ENCODE assay signal across 19 mouse cellular contexts in genomic region chr1:134706549-134706948, GRCm38 (mm10).
"Had no signal": no experiment of that assay in that cellular context is flagged by ENCODE, and none has a peak within 500 bp of the region (broad histone marks: within the 10 kb centered on the region; RNA-seq: fewer than 3 reads in every experiment).

No protein-coding gene starts in this region.

- H3K4me2 ChIP-seq: lung, embryonic 15.5 days; neural tube, embryonic 13.5 days; neural tube, embryonic 15.5 days had no signal

- H3K9me3 ChIP-seq: lung, embryonic 15.5 days; midbrain, embryonic 10.5 days; neural tube, embryonic 13.5 days; neural tube, embryonic 15.5 days had no signal

- DNase-seq: liver, postnatal 0 days; lung, adult 2 months; lung, postnatal 4 days; midbrain, embryonic 14.5 days; retina, postnatal 1 day; right cerebral cortex, adult 18-20 months; right cerebral cortex, postnatal 25 days; right cerebral cortex, postnatal 4 days; spleen, adult 18-20 months; thymus, adult 18-20 months; thymus, postnatal 14 days; thymus, postnatal 36 days had no signal

- H3K4me3 ChIP-seq: lung, embryonic 15.5 days; midbrain, embryonic 10.5 days; myocyte; neural tube, embryonic 13.5 days; neural tube, embryonic 15.5 days had no signal

- H3K27ac ChIP-seq: lung, embryonic 15.5 days; midbrain, embryonic 10.5 days; neural tube, embryonic 13.5 days; neural tube, embryonic 15.5 days had no signal

- H3K9ac ChIP-seq: liver, postnatal 0 days; lung, embryonic 15.5 days; neural tube, embryonic 13.5 days; neural tube, embryonic 15.5 days had no signal

- H3K36me3 ChIP-seq: lung, embryonic 15.5 days; midbrain, embryonic 10.5 days; neural tube, embryonic 13.5 days; neural tube, embryonic 15.5 days had no signal

- ATAC-seq: liver, postnatal 0 days; lung, postnatal 0 days; midbrain, embryonic 16.5 days had no signal
